ENCODE assay signal across 10 mouse cellular contexts in the genomic region with DNA sequence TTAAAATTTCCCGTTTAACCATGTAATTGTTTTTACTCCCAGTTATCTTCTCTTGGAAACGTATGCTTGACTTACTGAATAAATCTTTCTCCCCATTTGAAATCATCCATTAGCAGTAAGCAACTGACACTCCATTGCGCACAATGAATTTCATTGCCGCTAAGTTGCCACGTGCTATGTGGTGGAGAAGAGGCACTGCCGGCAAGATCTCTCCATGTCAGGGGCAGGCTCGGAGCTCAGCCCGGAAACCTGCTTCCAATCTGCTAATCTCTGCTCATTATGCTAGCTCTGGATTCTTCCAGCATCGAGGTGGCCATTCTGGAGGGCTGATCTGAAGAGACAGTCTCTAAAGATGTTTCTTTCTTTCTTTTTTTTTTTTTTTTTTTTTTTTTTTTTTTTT.
DNase-seq lines count a peak whose midpoint lies in the region; ATAC-seq and TF ChIP-seq lines count a peak whose summit lies in the region.
"Had no signal": no experiment of that assay in that cellular context is flagged by ENCODE, and none has a peak within 500 bp of the region (broad histone marks: within the 10 kb centered on the region; RNA-seq: fewer than 3 reads in every experiment).

No protein-coding gene starts in this region.

- H3K4me2 ChIP-seq in embryonic facial prominence, embryonic 14.5 days (ENCODE audit: low read depth, low read length), result no peak overlapping the region
- H3K4me2 ChIP-seq in hindbrain, postnatal 0 days (ENCODE audit: low read depth, low read length), result peak overlapping the region; percentile 35; the same call in 1 of the 2 replicates
- no peak overlapping the region; the same call in 1 of the 2 replicates for H3K4me2 ChIP-seq in hindbrain, embryonic 14.5 days (replicated peaks)
- peak overlapping the region; percentile 7; the same call in 1 of the 2 replicates for H3K4me2 ChIP-seq in midbrain, embryonic 14.5 days (ENCODE audit: low read length)
- H3K4me2 ChIP-seq in midbrain, embryonic 13.5 days (replicated peaks), result no peak overlapping the region
- 0 out of 2 replicates have a peak overlapping the region, but pooled peaks have one; percentile 25 for H3K4me2 ChIP-seq in stomach, embryonic 15.5 days

- no peak overlapping the region for H3K9ac ChIP-seq in embryonic facial prominence, embryonic 14.5 days (ENCODE audit: low read depth, low read length)
- H3K9ac ChIP-seq in hindbrain, postnatal 0 days (replicated peaks; ENCODE audit: low read length), result no peak overlapping the region
- no peak overlapping the region for H3K9ac ChIP-seq in hindbrain, embryonic 14.5 days
- no peak overlapping the region for H3K9ac ChIP-seq in midbrain, embryonic 14.5 days (replicated peaks; ENCODE audit: low read length)
- H3K9ac ChIP-seq in midbrain, embryonic 13.5 days (replicated peaks), result no peak overlapping the region
- H3K9ac ChIP-seq in stomach, embryonic 15.5 days, result no peak overlapping the region

- no peaks in the 10 kb centered on the region for H3K9me3 ChIP-seq in embryonic facial prominence, embryonic 14.5 days (ENCODE audit: control insufficient read depth, low read length)
- no peaks in the 10 kb centered on the region for H3K9me3 ChIP-seq in embryonic facial prominence, embryonic 10.5 days
- H3K9me3 ChIP-seq in hindbrain, postnatal 0 days (ENCODE audit: low read length), result no peaks in the 10 kb centered on the region
- no peaks in the 10 kb centered on the region for H3K9me3 ChIP-seq in hindbrain, embryonic 14.5 days (ENCODE audit: control insufficient read depth, low read length)
- H3K9me3 ChIP-seq in midbrain, embryonic 14.5 days (ENCODE audit: control insufficient read depth, low read length), result no peaks in the 10 kb centered on the region
- H3K9me3 ChIP-seq in midbrain, embryonic 13.5 days, result no peaks in the 10 kb centered on the region
- no peaks in the 10 kb centered on the region for H3K9me3 ChIP-seq in stomach, embryonic 15.5 days

- ATAC-seq in embryonic facial prominence, embryonic 14.5 days (ENCODE audit: low read depth), result no peak
- ATAC-seq in hindbrain, postnatal 0 days, result no peak
- ATAC-seq in hindbrain, embryonic 14.5 days (ENCODE audit: low FRiP score), result no peak
- no peak for ATAC-seq in midbrain, embryonic 14.5 days (ENCODE audit: low FRiP score, low TSS enrichment)
- no peak for ATAC-seq in midbrain, embryonic 13.5 days
- no peak for ATAC-seq in stomach, embryonic 15.5 days (ENCODE audit: insufficient read depth, low FRiP score, low read depth)
- ATAC-seq: Patski had no signal

- H3K36me3 ChIP-seq in embryonic facial prominence, embryonic 14.5 days (ENCODE audit: control insufficient read depth, insufficient read depth, low read length), result no peaks in the 10 kb centered on the region
- no peaks in the 10 kb centered on the region for H3K36me3 ChIP-seq in embryonic facial prominence, embryonic 10.5 days (replicated peaks)
- H3K36me3 ChIP-seq in hindbrain, postnatal 0 days (ENCODE audit: insufficient read depth, low read length), result no peaks in the 10 kb centered on the region
- H3K36me3 ChIP-seq in hindbrain, embryonic 14.5 days (replicated peaks; ENCODE audit: control insufficient read depth, insufficient read depth), result no peaks in the 10 kb centered on the region
- H3K36me3 ChIP-seq in midbrain, embryonic 14.5 days (ENCODE audit: control insufficient read depth, insufficient read depth, low read length), result no peaks in the 10 kb centered on the region
- H3K36me3 ChIP-seq in midbrain, embryonic 13.5 days, result no peaks in the 10 kb centered on the region
- no peaks in the 10 kb centered on the region for H3K36me3 ChIP-seq in stomach, embryonic 15.5 days

- H3K4me3 ChIP-seq in embryonic facial prominence, embryonic 14.5 days (ENCODE audit: low read depth, low read length), result no peak overlapping the region
- no peak overlapping the region for H3K4me3 ChIP-seq in embryonic facial prominence, embryonic 10.5 days
- H3K4me3 ChIP-seq in hindbrain, postnatal 0 days (ENCODE audit: low read length), result no peak overlapping the region
- H3K4me3 ChIP-seq in hindbrain, embryonic 14.5 days (replicated peaks; ENCODE audit: low read length), result no peak overlapping the region
- H3K4me3 ChIP-seq in midbrain, embryonic 14.5 days (replicated peaks; ENCODE audit: low read depth, low read length), result no peak overlapping the region
- no peak overlapping the region for H3K4me3 ChIP-seq in midbrain, embryonic 13.5 days (replicated peaks)
- no peak overlapping the region for H3K4me3 ChIP-seq in stomach, embryonic 15.5 days (replicated peaks)

- no peak for TF ChIP-seq CTCF in hindbrain, postnatal 0 days (IDR thresholded peaks at IDR 0.05; ENCODE audit: low read depth)

- H3K27me3 ChIP-seq in embryonic facial prominence, embryonic 14.5 days (replicated peaks; ENCODE audit: control insufficient read depth, insufficient read depth, low read length), result no peaks in the 10 kb centered on the region
- no peaks in the 10 kb centered on the region for H3K27me3 ChIP-seq in embryonic facial prominence, embryonic 10.5 days (replicated peaks; ENCODE audit: low read depth, poor library complexity, severe bottlenecking)
- no peaks in the 10 kb centered on the region for H3K27me3 ChIP-seq in hindbrain, postnatal 0 days (ENCODE audit: insufficient read depth, low read length)
- no peaks in the 10 kb centered on the region for H3K27me3 ChIP-seq in hindbrain, embryonic 14.5 days (ENCODE audit: control insufficient read depth, insufficient read depth, low read length)
- no peaks in the 10 kb centered on the region for H3K27me3 ChIP-seq in midbrain, embryonic 14.5 days (ENCODE audit: control insufficient read depth, insufficient read depth, low read length)
- no peaks in the 10 kb centered on the region for H3K27me3 ChIP-seq in midbrain, embryonic 13.5 days
- H3K27me3 ChIP-seq in stomach, embryonic 15.5 days (replicated peaks), result no peaks in the 10 kb centered on the region

- no peak overlapping the region for H3K27ac ChIP-seq in embryonic facial prominence, embryonic 14.5 days (replicated peaks; ENCODE audit: low read depth, low read length)
- no peak overlapping the region for H3K27ac ChIP-seq in embryonic facial prominence, embryonic 10.5 days (replicated peaks)
- peak overlapping the region; percentile 27; the same call in 1 of the 2 replicates for H3K27ac ChIP-seq in hindbrain, postnatal 0 days
- no peak overlapping the region for H3K27ac ChIP-seq in hindbrain, embryonic 14.5 days
- H3K27ac ChIP-seq in midbrain, embryonic 14.5 days (replicated peaks; ENCODE audit: low read depth, low read length), result no peak overlapping the region
- H3K27ac ChIP-seq in midbrain, embryonic 13.5 days, result no peak overlapping the region
- peak overlapping the region; percentile 71; the same call in 1 of the 2 replicates for H3K27ac ChIP-seq in stomach, embryonic 15.5 days

- H3K4me1 ChIP-seq in embryonic facial prominence, embryonic 14.5 days (ENCODE audit: control insufficient read depth, insufficient read depth, low read length), result no peaks in the 10 kb centered on the region; the same call in 1 of the 2 replicates
- H3K4me1 ChIP-seq in embryonic facial prominence, embryonic 10.5 days, result peaks cover 12% of the 10 kb centered on the region
- H3K4me1 ChIP-seq in hindbrain, postnatal 0 days (ENCODE audit: insufficient read depth, low read length), result peaks cover 8% of the 10 kb centered on the region
- H3K4me1 ChIP-seq in hindbrain, embryonic 14.5 days (replicated peaks; ENCODE audit: control insufficient read depth, insufficient read depth, low read length), result peaks cover 9% of the 10 kb centered on the region
- 0 out of 2 replicates have a peak, but pooled peaks cover 8% of the 10 kb centered on the region for H3K4me1 ChIP-seq in midbrain, embryonic 14.5 days (ENCODE audit: control insufficient read depth, insufficient read depth, low read length)
- peaks cover 14% of the 10 kb centered on the region; the same call in 1 of the 2 replicates for H3K4me1 ChIP-seq in midbrain, embryonic 13.5 days (replicated peaks)
- H3K4me1 ChIP-seq in stomach, embryonic 15.5 days, result no peaks in the 10 kb centered on the region

- 53% methylated on average over 9 of the region's 9 CpGs for WGBS in embryonic facial prominence, embryonic 14.5 days
- WGBS in embryonic facial prominence, embryonic 10.5 days, result 76% methylated on average over 9 of the region's 9 CpGs
- 38% methylated on average over 9 of the region's 9 CpGs for WGBS in hindbrain, postnatal 0 days
- 50% methylated on average over 9 of the region's 9 CpGs for WGBS in hindbrain, embryonic 14.5 days
- WGBS in midbrain, embryonic 14.5 days, result 60% methylated on average over 9 of the region's 9 CpGs
- 57% methylated on average over 9 of the region's 9 CpGs for WGBS in midbrain, embryonic 13.5 days
- WGBS in stomach, embryonic 15.5 days, result 47% methylated on average over 9 of the region's 9 CpGs

- peak; percentile 3 for DNase-seq in embryonic facial prominence, embryonic 14.5 days (ENCODE audit: low spot score)
- no peak for DNase-seq in embryonic facial prominence, embryonic 10.5 days (ENCODE audit: low spot score)
- peak; percentile 46 for DNase-seq in hindbrain, postnatal 0 days (ENCODE audit: low spot score)
- DNase-seq in hindbrain, embryonic 14.5 days (ENCODE audit: low spot score), result no peak
- peak; percentile 47 for DNase-seq in midbrain, embryonic 14.5 days
- DNase-seq in urinary bladder, postnatal 4 days (ENCODE audit: low spot score in 2 of 2), result no peak
- DNase-seq: right cerebral cortex, adult 18-20 months had no signal

Comparison
In these comparisons a context has a peak if more than half of its experiments do, and no peak if none do; other contexts are left out.
1. DNase-seq: peak in embryonic facial prominence, embryonic 14.5 days (single experiment), hindbrain, postnatal 0 days (single experiment) and midbrain, embryonic 14.5 days (single experiment); none in embryonic facial prominence, embryonic 10.5 days (single experiment), hindbrain, embryonic 14.5 days (single experiment) and urinary bladder, postnatal 4 days (0 of 2).
2. H3K27ac ChIP-seq: peak in hindbrain, postnatal 0 days (single experiment) and stomach, embryonic 15.5 days (single experiment); none in embryonic facial prominence, embryonic 14.5 days (single experiment), embryonic facial prominence, embryonic 10.5 days (single experiment), hindbrain, embryonic 14.5 days (single experiment), midbrain, embryonic 14.5 days (single experiment) and midbrain, embryonic 13.5 days (single experiment).
3. H3K4me2 ChIP-seq: peak in hindbrain, postnatal 0 days (single experiment), midbrain, embryonic 14.5 days (single experiment) and stomach, embryonic 15.5 days (single experiment); none in embryonic facial prominence, embryonic 14.5 days (single experiment), hindbrain, embryonic 14.5 days (single experiment) and midbrain, embryonic 13.5 days (single experiment).